Mouse (Mus musculus) kidney, postnatal 36 days (tissue): Measurements from ENCODE around the gene Sufu.

Source experiments
- DNase-seq, 2 experiments: peaks; one replicate each; pipeline ENCODE4 v3.0.0; 2021 to 2022; ENCODE audit warnings: mixed read lengths in 2 of 2

Gene Sufu

DNA sequence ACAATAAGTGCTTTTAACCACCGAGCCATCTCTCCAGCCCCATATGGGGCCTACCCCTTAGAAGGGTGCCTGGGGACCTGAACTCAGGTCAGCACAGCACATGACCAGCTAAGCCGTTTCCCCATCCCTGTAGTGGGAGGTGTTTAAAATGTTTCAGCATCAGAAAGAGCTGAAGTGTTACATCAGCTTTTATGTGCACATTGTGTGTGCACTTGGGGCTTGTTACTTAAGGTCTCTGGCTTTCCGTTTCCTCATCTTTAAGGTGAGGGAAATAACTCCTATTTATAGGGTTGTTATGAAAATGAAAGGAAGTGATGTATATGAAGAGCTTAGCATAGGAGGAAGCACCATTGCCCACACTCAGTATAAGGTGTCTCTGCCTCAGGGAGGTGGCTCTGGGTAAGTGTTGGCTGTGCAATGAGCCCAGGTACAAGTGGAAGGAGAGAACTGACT lies 70.4 kb downstream of the Sufu start:
- DNase-seq = no peak

GRCm38 (mm10) chr19:46470364-46471240 lies 73.9 kb downstream of the Sufu start:
- peak in 1 of 2 experiments; percentile 45 for DNase-seq

DNA sequence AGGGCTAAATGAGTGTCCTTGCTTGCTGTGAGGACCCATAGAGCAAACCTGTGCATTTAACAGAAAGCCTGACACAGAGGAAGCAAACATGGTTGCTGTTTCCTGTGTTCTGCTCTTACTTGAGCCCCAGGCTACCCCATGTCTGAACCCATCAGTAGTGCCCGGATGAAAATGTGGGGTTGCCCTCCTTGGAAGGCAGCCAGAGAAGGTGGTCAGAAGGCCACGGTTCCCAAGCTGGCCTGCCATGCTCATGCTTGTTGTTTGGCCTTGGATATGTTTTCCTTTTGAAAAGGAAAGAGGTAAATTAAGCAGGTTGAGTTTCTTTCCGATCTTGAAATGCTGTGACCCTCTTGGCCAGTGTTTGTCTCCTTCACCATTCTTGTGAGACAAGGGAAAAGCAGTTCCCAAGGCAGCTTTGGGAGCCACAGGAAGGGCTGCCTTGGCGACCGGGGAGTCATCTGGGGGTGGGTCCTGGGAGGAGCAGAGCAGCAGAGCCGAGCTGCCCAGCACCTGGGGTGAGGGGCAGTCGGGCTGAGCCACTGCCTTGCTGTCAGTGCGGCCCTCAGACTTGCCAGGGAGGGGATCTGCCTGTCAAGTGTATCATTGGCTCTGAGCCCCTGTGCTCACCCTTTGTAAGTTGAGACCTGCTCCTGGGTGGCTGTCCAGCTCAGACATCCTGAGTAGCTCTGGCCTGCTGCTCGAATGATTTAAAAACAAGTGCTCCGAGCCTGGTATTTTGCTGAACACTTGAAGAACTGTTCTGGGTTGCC lies 74.8 kb downstream of the Sufu start:
- DNase-seq = peak in 1 of 2 experiments; percentile 45

DNA sequence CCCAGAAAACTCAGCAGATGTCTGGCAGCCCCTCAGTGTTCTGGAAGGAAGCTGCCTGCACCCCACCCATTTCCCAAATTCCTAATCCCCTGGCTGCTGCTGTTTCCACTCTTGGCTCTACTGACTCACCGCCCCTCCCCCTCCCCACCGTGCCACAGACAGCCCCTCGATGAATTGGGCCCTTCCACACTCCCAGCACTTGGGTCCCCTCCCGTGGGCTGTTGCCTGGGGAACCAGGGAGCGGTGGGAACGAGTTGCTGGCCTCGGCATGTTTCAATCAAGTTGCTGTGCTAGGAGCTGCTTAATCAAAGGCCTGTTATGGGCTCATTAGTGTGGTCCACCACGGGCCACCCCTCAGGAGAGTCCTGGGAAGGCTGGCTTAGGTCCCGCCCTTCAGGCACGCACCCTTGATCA lies 80.7 kb downstream of the Sufu start:
- DNase-seq = peak; percentile 59 to 72

GRCm38 (mm10) chr19:46478242-46478641 lies 81.5 kb downstream of the Sufu start:
- DNase-seq = peak in 1 of 2 experiments; percentile 55

DNA sequence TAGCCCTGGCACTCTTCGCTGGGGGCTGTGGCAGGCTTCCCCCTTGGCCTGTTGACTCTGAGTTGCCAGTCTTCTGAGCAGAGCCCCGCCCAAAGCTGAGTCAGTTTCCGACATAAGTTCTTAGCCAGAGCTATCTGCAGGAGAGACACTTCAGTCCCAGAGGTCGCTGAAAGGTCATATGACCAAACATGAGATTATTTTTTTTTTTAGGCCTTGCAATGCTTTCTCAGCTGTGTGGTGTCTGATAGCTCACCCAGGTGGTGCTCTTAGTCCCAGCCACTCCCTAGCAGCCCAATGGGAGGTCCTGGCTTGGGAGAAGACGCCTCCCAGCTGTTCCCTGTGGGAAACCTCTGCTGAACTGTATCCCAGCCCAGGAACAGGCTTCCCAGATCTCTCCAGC lies 82.1 kb downstream of the Sufu start:
- DNase-seq = peak; percentile 75 to 89

- peak; percentile 32 to 45 for DNase-seq
Measured at GRCm38 (mm10) chr19:46479306-46480075, 82.8 kb downstream of the Sufu start.

GRCm38 (mm10) chr19:46480624-46481345 lies 84.1 kb downstream of the Sufu start:
- DNase-seq = no peak

GRCm38 (mm10) chr19:46481352-46481751 lies 84.7 kb downstream of the Sufu start:
- no peak for DNase-seq

DNA sequence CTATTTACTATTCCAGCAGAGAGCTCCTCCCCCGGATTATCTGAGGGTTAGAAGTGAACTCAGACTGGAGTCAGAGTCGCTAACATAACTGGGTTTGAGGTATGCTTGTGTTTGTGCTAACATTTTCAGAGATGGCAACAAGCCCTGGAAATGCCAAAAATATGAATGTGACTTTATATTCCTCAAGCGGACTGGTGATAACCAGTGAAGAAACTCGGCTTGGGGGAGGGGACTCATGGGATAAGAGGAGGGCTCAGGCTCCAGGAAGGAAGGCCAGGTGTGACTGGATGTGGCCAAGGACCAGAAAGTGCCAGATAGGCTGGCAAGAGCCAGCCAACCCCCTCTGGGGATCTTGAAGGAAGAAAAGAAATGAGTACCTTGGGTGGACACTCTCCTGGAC lies 85.1 kb downstream of the Sufu start:
- peak in 1 of 2 experiments; percentile 25 for DNase-seq

DNA sequence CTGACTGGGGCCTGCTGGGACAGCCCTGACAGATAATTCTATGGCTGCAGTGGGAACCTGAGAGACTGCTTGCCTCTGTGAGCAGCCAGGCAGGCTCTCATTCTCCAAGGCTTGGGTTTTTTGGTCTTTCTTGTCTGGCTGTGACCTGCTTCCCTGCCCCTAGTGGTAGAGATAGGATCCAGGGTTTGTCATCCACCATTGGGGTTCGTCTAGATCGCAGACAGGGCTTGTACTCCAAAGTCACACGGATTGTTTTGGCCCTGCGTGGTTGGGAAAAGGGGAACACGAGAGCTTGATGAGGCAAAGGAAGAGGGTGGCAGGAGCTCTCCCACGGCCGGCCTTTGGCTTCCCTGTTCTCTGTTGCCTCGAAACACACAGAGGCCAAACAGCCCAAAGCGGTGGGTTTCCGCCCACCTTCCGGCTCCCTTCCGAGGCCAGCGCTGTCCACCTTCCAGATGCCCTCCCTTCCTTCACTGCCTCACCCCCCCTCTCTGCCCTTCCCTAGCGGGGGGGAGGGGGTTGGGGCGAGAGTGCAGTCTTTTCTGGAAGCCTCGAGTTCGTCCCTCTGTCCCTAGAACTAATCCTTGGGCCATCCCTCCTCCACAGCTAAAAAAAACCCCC lies 86.3 kb downstream of the Sufu start:
- peak in 1 of 2 experiments; percentile 52 for DNase-seq

GRCm38 (mm10) chr19:46483701-46484328 lies 87.1 kb downstream of the Sufu start:
- DNase-seq = peak; percentile 69 to 81

DNA sequence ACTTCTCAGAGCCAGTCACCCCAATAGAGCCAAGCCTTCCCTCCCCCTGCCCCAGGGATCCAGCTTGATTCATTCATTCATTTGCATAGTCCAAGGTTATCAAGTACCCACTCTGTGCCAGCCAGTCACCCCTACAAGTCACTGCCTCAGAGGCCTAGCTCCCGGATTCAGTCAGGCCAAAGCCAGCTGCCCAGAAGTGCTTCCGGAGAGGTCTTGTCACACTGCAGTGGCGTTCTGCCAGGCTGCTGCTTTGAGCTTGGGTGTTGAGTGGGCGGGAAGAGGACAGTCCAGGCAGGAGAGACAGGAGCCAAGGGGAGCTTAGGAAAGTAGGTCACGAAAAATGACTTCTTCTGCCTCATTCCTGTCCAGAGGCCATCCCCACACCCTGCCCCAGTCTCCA lies 87.8 kb downstream of the Sufu start:
- peak; percentile 90 to 91 for DNase-seq

- no peak for DNase-seq
Measured at GRCm38 (mm10) chr19:46485847-46486246, 89.2 kb downstream of the Sufu start.

DNA sequence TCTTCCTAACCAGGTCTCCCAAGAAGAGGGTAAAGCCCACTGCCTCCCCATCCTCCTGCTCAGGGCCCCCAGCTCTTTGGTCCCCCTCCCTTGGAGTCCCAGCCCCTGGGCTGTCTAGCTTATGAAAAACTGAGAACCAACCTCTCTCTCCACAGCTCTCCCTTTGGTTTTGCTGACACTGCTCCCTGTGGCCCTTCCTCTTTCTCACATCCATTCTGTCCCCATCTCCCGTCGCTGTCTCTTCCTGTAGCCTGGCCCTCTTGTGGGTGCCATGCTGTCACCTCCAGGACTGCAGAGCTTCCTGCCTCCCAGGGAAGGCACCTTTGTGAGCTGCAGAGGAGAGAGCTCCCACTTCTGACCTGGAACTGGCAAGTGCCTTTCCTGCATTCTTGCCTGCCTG lies 90.0 kb downstream of the Sufu start:
- no peak for DNase-seq

DNA sequence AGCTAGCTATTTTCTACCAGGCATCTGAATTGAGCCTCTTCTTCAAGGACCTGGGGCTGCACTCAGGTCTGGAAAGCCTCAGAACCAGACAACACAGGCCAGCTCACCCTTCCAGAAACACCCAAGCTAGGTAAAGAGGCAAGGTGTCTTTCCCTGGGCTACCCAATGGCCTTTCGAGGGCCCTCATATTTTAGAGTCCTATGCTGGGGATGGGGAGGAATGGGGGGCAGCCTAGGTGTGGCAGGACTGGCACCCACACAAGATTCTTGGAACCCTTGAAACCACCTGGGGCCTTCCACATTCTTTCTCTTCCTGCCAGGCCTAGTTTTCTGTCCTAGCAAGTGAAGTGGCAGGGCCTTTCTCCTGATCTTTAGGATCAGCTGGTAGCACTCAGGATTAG lies 92.8 kb downstream of the Sufu start:
- DNase-seq = no peak

DNA sequence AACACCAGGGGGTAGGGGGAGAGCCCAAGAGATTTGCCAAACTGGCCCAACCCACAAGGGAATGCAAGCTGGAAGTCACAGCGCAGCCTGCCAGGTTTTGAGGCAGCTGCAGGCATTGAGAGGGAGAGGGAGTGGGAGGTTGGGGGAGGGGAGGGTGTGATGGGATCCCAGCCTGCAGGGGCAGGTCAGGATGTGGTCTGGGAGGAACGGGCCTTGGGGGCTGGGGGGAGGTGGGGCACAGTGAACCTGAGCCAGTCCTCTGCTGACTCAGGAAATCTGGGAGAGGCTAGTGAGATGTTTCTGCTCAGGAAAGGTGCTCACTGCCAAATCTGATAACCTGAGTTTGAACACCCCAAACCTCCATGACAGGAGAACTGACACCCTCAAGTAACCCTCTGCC lies 93.9 kb downstream of the Sufu start:
- DNase-seq = peak; percentile 45 to 62

- DNase-seq = no peak
Measured at GRCm38 (mm10) chr19:46495136-46495535, 98.4 kb downstream of the Sufu start.

GRCm38 (mm10) chr19:46497230-46497629 lies 100.5 kb downstream of the Sufu start:
- DNase-seq = no peak

GRCm38 (mm10) chr19:46499539-46499835 lies 102.8 kb downstream of the Sufu start:
- no peak for DNase-seq

DNA sequence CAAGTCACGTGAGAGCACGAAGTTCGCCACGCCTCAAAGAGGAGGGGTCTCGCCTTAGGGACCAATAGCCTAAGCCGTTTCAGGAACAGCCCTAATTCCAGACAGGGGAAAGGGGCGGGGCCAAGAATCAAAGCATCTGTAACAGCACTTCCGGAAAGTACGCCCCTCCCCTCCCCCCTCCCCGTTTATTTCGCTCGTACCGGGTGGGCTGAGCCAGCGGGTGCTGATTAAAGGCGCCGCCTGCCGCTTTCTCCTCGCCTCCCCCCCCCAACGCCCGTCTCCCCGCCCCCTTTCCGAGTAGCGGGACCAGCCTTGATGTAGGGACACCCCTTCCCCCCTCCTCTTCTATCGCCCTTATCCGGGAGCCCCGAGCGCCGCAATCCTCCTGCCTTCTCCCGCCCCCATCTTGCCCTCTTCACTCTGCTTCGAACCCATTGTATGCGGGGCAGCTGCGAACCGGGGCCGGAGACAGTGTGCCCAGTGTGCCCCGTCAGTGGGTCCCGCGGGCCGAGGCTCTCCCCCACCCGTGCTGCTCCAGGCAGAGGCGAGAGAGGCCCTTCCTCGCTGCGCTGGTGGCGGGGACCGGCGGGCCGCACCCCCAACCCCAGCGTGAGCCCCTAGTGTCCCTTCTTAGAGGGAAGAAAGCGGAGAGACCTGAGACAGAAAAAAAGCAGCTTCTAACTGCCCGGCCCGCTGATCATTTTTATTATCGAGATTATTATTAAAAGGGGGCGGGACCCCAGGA lies 103.3 kb downstream of the Sufu start:
- DNase-seq = peak; percentile 99 to 100
